Mouse (Mus musculus) gastrocnemius, adult 2 months (tissue): Measurements from ENCODE around the gene Gramd1a. TPM values are rescaled to one million over a fixed set of nuclear protein-coding genes. Genes with fewer than 3 reads are reported as not detected.

Experiments
- DNase-seq: peaks from one replicate; pipeline ENCODE4 v3.0.0; 2022
- H3K27ac ChIP-seq: fragments of 200-600 bp; 2 replicates; pipeline ENCODE4 v1.8.1; 2022; ENCODE audit warnings: mild to moderate bottlenecking
- H3K4me3 ChIP-seq: fragments of 200-600 bp; 2 replicates; pipeline ENCODE4 v1.8.1; 2022; ENCODE audit warnings: mild to moderate bottlenecking, moderate library complexity
- CTCF ChIP-seq: fragments of 200-600 bp; IDR thresholded peaks from 2 replicates; pipeline ENCODE4 v1.8.1; 2022; ENCODE audit warnings: antibody characterized with exemption, mild to moderate bottlenecking, moderate library complexity
- intact Hi-C: fragments of 180-260 bp; cut with DNase I; formaldehyde crosslinking; loops from one replicate; pipeline ENCODE4 v1.15.1; 2025
- long read RNA-seq, 2 experiments: library from polyadenylated mRNA; stranded (forward); transcript quantifications; one replicate each; pipeline ENCODE4 v2.0.0; 2021
- total RNA-seq, 2 experiments: library from RNA; stranded (reverse); gene quantifications; 2 replicates each; pipeline ENCODE4 v1.2.3; 2021

Gene Gramd1a
- 10 to 100 TPM; 47.2 to 61.7 TPM for total RNA-seq
- long read RNA-seq, experiment 1, partial matches to known transcripts = 6 of 51 reads
- long read RNA-seq, experiment 1, other reads (novel, unspliced or antisense) = 45 of 51 reads
- long read RNA-seq, experiment 2, partial matches to known transcripts = 13 of 64 reads
- long read RNA-seq, experiment 2, other reads (novel, unspliced or antisense) = 51 of 64 reads

- DNase-seq = peak; percentile 78
- peak within 1 kb of the TSS; percentile 95 for H3K27ac ChIP-seq
- no peak for TF ChIP-seq CTCF
- peak within 1 kb of the TSS; percentile 69 for H3K4me3 ChIP-seq
- intact Hi-C loops = loop anchor here (2.0 to 10.0 kb wide), 3 partner anchors 25 to 101 kb away; partner anchors contain the start of genes Fxyd1, Fxyd7 and Lgi4
Observed at GRCm38 (mm10) chr7:31155296-31156033, at the start of gene Gramd1a. TSS of gene Gramd1a (minus strand) at chr7:31155896.

GRCm38 (mm10) chr7:31195591-31196307, 40.1 kb upstream of the Gramd1a start:
- no peak for TF ChIP-seq CTCF
- Histone ChIP-seq H3K27ac (no peak overlapping the region), H3K4me3 (no peak overlapping the region)
- no peak for DNase-seq
- intact Hi-C loops = no loop called here

GRCm38 (mm10) chr7:31184711-31185110, 29.0 kb upstream of the Gramd1a start:
- no peak overlapping the region for H3K4me3 ChIP-seq
- intact Hi-C loops = no loop called here
- no peak for TF ChIP-seq CTCF
- H3K27ac ChIP-seq = no peak overlapping the region
- no peak for DNase-seq

- intact Hi-C loops = no loop called here
- H3K27ac ChIP-seq = no peak overlapping the region
Observed at GRCm38 (mm10) chr7:31182863-31183262, 27.2 kb upstream of the Gramd1a start.

GRCm38 (mm10) chr7:31176886-31177763, 21.4 kb upstream of the Gramd1a start:
- peak; percentile 75 for DNase-seq
- TF ChIP-seq CTCF = peak; percentile 96; the same call in 1 of the 2 replicates
- H3K4me3 ChIP-seq = peak overlapping the region; percentile 55

More at GRCm38 (mm10) chr7:31182863-31183262, 27.2 kb upstream of the Gramd1a start:
- no peak overlapping the region for H3K4me3 ChIP-seq
- DNase-seq = no peak
- TF ChIP-seq CTCF = no peak

GRCm38 (mm10) chr7:31175096-31175495, 19.4 kb upstream of the Gramd1a start:
- H3K27ac ChIP-seq = no peak overlapping the region

More at GRCm38 (mm10) chr7:31176886-31177763, 21.4 kb upstream of the Gramd1a start:
- intact Hi-C loops = no loop called here
- H3K27ac ChIP-seq = peak overlapping the region; percentile 46; the same call in 1 of the 2 replicates

GRCm38 (mm10) chr7:31174466-31174865, 18.8 kb upstream of the Gramd1a start:
- TF ChIP-seq CTCF = no peak
- Histone ChIP-seq H3K27ac (no peak overlapping the region), H3K4me3 (no peak overlapping the region)
- DNase-seq = no peak
- intact Hi-C loops = loop anchor here (5.0 kb wide), 1 partner anchor 117 kb away; the partner anchor contains the start of genes Fxyd1 and Lgi4

More at GRCm38 (mm10) chr7:31175096-31175495, 19.4 kb upstream of the Gramd1a start:
- intact Hi-C loops = loop anchor here (1.0 kb wide), 1 partner anchor 70 kb away; no protein-coding TSS in a partner anchor
- DNase-seq = no peak
- no peak overlapping the region for H3K4me3 ChIP-seq
- TF ChIP-seq CTCF = no peak

GRCm38 (mm10) chr7:31172238-31172637, 16.5 kb upstream of the Gramd1a start:
- intact Hi-C loops = loop anchor here (2.0 to 5.0 kb wide), 3 partner anchors 31 to 115 kb away; partner anchors contain the start of genes Fxyd1 and Lgi4
- Histone ChIP-seq H3K4me3 (no peak overlapping the region), H3K27ac (no peak overlapping the region)
- TF ChIP-seq CTCF = peak; percentile 87
- peak; percentile 68 for DNase-seq

- H3K27ac ChIP-seq = no peak overlapping the region
- TF ChIP-seq CTCF = no peak
- no peak overlapping the region for H3K4me3 ChIP-seq
- no peak for DNase-seq
- intact Hi-C loops = loop anchor here (5.0 kb wide), 1 partner anchor 113 kb away; the partner anchor contains the start of genes Fxyd1 and Lgi4
Observed at GRCm38 (mm10) chr7:31170520-31170919, 14.8 kb upstream of the Gramd1a start.

- H3K27ac ChIP-seq = no peak overlapping the region
Observed at GRCm38 (mm10) chr7:31168412-31168811, 12.7 kb upstream of the Gramd1a start.

GRCm38 (mm10) chr7:31164748-31165147, 9.1 kb upstream of the Gramd1a start:
- H3K27ac ChIP-seq = no peak overlapping the region

More at GRCm38 (mm10) chr7:31168412-31168811, 12.7 kb upstream of the Gramd1a start:
- peak; percentile 44 for DNase-seq
- intact Hi-C loops = no loop called here
- no peak overlapping the region for H3K4me3 ChIP-seq
- TF ChIP-seq CTCF = no peak; the same call in 1 of the 2 replicates

More at GRCm38 (mm10) chr7:31164748-31165147, 9.1 kb upstream of the Gramd1a start:
- no peak for DNase-seq
- intact Hi-C loops = no loop called here
- H3K4me3 ChIP-seq = no peak overlapping the region
- no peak for TF ChIP-seq CTCF
